Comparison of ENCODE assay signal across 8 mouse cellular contexts in the genomic region with DNA sequence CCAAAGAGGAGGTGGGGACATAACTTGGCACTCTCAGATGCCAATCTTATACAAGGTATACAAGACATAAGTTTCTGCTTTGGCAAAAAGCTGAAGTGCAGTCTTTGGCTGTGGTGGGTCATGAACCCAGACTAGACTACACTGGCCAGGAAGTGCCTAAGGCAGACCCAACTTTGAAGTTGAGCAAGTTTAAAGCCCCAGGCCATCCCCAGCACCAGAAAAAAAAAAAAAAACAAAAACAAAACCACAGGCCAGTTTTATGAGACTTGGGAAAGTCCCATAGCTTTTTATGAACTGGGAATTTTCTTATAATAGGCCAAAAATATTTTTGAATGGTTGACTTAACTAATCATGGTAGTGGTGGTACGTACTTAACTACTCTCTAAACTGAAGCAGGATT. TPM values are rescaled to one million over a fixed set of nuclear protein-coding genes. Genes with fewer than 3 reads are reported as not detected.
DNase-seq lines count a peak whose midpoint lies in the region; ATAC-seq and TF ChIP-seq lines count a peak whose summit lies in the region.

No protein-coding gene starts in this region.

- peak overlapping the region; percentile 99 for H3K4me3 ChIP-seq in kidney, postnatal 0 days (replicated peaks; ENCODE audit: low read depth, low read length)
- H3K4me3 ChIP-seq in embryonic facial prominence, embryonic 10.5 days: peak overlapping the region; percentile 100
- H3K4me3 ChIP-seq in intestine, embryonic 15.5 days (replicated peaks): peak overlapping the region; percentile 94
- H3K4me3 ChIP-seq in myocyte: peak overlapping the region; percentile 44

- TF ChIP-seq POLR2A in myocyte (IDR thresholded peaks at IDR 0.05; ENCODE audit: insufficient read length, low read depth): no peak

- H3K27ac ChIP-seq in kidney, postnatal 0 days: peak overlapping the region; percentile 76; the same call in 1 of the 2 replicates
- H3K27ac ChIP-seq in embryonic facial prominence, embryonic 10.5 days (replicated peaks): peak overlapping the region; percentile 93
- H3K27ac ChIP-seq in intestine, embryonic 15.5 days: peak overlapping the region; percentile 57; the same call in 1 of the 2 replicates

- no peak for TF ChIP-seq CTCF in kidney, postnatal 0 days (IDR thresholded peaks at IDR 0.05; ENCODE audit: low read depth)

- H3K27me3 ChIP-seq in kidney, postnatal 0 days (ENCODE audit: insufficient read depth, low read length): no peaks in the 10 kb centered on the region
- no peaks in the 10 kb centered on the region for H3K27me3 ChIP-seq in embryonic facial prominence, embryonic 10.5 days (replicated peaks; ENCODE audit: low read depth, poor library complexity, severe bottlenecking)
- H3K27me3 ChIP-seq in intestine, embryonic 15.5 days (replicated peaks): no peaks in the 10 kb centered on the region
- H3K27me3 ChIP-seq in myocyte (ENCODE audit: control insufficient read depth, insufficient read depth, insufficient read length): no peaks in the 10 kb centered on the region

- no peaks in the 10 kb centered on the region for H3K9me3 ChIP-seq in kidney, postnatal 0 days (replicated peaks; ENCODE audit: low read length)
- no peaks in the 10 kb centered on the region for H3K9me3 ChIP-seq in embryonic facial prominence, embryonic 10.5 days
- H3K9me3 ChIP-seq in intestine, embryonic 15.5 days: no peaks in the 10 kb centered on the region

- peaks cover 18% of the 10 kb centered on the region for H3K79me2 ChIP-seq in myocyte (ENCODE audit: control insufficient read depth, insufficient read depth)

- peaks cover 11% of the 10 kb centered on the region for H3K4me1 ChIP-seq in kidney, postnatal 0 days (replicated peaks; ENCODE audit: insufficient read depth, low read length)
- H3K4me1 ChIP-seq in embryonic facial prominence, embryonic 10.5 days: peaks cover 19% of the 10 kb centered on the region
- H3K4me1 ChIP-seq in intestine, embryonic 15.5 days (replicated peaks): peaks cover 11% of the 10 kb centered on the region

- peak overlapping the region; percentile 86; the same call in 1 of the 2 replicates for H3K9ac ChIP-seq in kidney, postnatal 0 days (ENCODE audit: low read depth, low read length)
- H3K9ac ChIP-seq in intestine, embryonic 15.5 days: peak overlapping the region; percentile 93; the same call in 1 of the 2 replicates

- H3K36me3 ChIP-seq in kidney, postnatal 0 days (ENCODE audit: insufficient read depth, low read length): peaks cover 23% of the 10 kb centered on the region
- peaks cover 48% of the 10 kb centered on the region for H3K36me3 ChIP-seq in embryonic facial prominence, embryonic 10.5 days (replicated peaks)
- H3K36me3 ChIP-seq in intestine, embryonic 15.5 days: peaks cover 20% of the 10 kb centered on the region
- H3K36me3 ChIP-seq in myocyte (ENCODE audit: control insufficient read depth, insufficient read depth): peaks cover 20% of the 10 kb centered on the region

- peak overlapping the region; percentile 93 for H3K4me2 ChIP-seq in kidney, postnatal 0 days (ENCODE audit: low read length)
- H3K4me2 ChIP-seq in intestine, embryonic 15.5 days (replicated peaks): peak overlapping the region; percentile 91
- H3K4me2 ChIP-seq in myocyte (ENCODE audit: low read depth): peak overlapping the region; percentile 89

- no peak for DNase-seq in kidney, postnatal 0 days (ENCODE audit: low spot score)
- no peak for DNase-seq in kidney, postnatal 4 days
- no peak for DNase-seq in embryonic facial prominence, embryonic 10.5 days (ENCODE audit: low spot score)
- no peak for DNase-seq in cerebellum, postnatal 4 days (ENCODE audit: low spot score in 2 of 2)
- DNase-seq in MN1 (ENCODE audit: low spot score): no peak
- DNase-seq in urinary bladder, postnatal 4 days (ENCODE audit: low spot score in 2 of 2): no peak

- no peak overlapping the region for H3ac ChIP-seq in myocyte (ENCODE audit: control insufficient read depth, insufficient read length)

- ATAC-seq in kidney, postnatal 0 days (replicated peaks; ENCODE audit: low FRiP score, low read depth): no peak
- ATAC-seq in intestine, embryonic 15.5 days: no peak

- WGBS in kidney, postnatal 0 days: 90% methylated on average over 1 of the region's 1 CpGs
- 86% methylated on average over 1 of the region's 1 CpGs for WGBS in embryonic facial prominence, embryonic 10.5 days
- 90% methylated on average over 1 of the region's 1 CpGs for WGBS in intestine, embryonic 15.5 days

TF ChIP-seq in myocyte, 11 proteins besides CTCF, POLR2A, EP300 and RAD21:
- TF ChIP-seq POLR2AphosphoS2 (IDR thresholded peaks at IDR 0.05; ENCODE audit: insufficient read length, low read depth): no peak
- TF ChIP-seq REST (IDR thresholded peaks at IDR 0.05; ENCODE audit: insufficient read depth, insufficient read length): no peak
- TF ChIP-seq E2F4 (IDR thresholded peaks at IDR 0.05; ENCODE audit: insufficient read depth): no peak
- TF ChIP-seq USF1 (IDR thresholded peaks at IDR 0.05; ENCODE audit: low read depth): no peak
- TF ChIP-seq TCF3 (IDR thresholded peaks at IDR 0.05; ENCODE audit: insufficient read length, low read depth): no peak
- TF ChIP-seq MYOD1 (IDR thresholded peaks at IDR 0.05; ENCODE audit: control insufficient read depth in 1 of 3, insufficient read length in 2 of 3, low read depth in 2 of 3): no peak
- TF ChIP-seq TCF12 (IDR thresholded peaks at IDR 0.05; ENCODE audit: insufficient read depth, poor library complexity, severe bottlenecking): no peak
- TF ChIP-seq CEBPB (IDR thresholded peaks at IDR 0.05; ENCODE audit: insufficient read depth, poor library complexity, severe bottlenecking): no peak
- no peak for TF ChIP-seq SRF (IDR thresholded peaks at IDR 0.05; ENCODE audit: control insufficient read depth, insufficient read length, low read depth)
- no peak for TF ChIP-seq MAX (IDR thresholded peaks at IDR 0.05; ENCODE audit: low read depth)
- no peak for TF ChIP-seq MYOG (IDR thresholded peaks at IDR 0.05; ENCODE audit: control insufficient read depth in 1 of 3, insufficient read depth in 1 of 3, insufficient read length in 2 of 3, low read depth in 2 of 3)

RNA-seq across cellular contexts. Expression of a gene that starts 0.7 kb away (rescaled TPM):
- 6.7 and 8.1 TPM in 2 replicates for polyA plus RNA-seq in kidney, postnatal 0 days (2015; fragmentation: Nextera tagmentation; extraction: Ambion mirVana)
- 7.1 and 7.4 TPM in 2 replicates for polyA plus RNA-seq in embryonic facial prominence, embryonic 10.5 days (2016; fragmentation: Nextera tagmentation; extraction: Ambion mirVana)
- polyA plus RNA-seq in intestine, embryonic 15.5 days (2015; fragmentation: Nextera tagmentation; extraction: Ambion mirVana): 7.5 and 8.2 TPM in 2 replicates
- 45.1 TPM for polyA plus RNA-seq in myocyte (2012; fragmentation: generic; extraction: Trizol)

RNA-seq across cellular contexts. Expression of a gene that starts 44.4 kb away (rescaled TPM):
- 32.2 and 32.8 TPM in 2 replicates for polyA plus RNA-seq in kidney, postnatal 0 days (2015; fragmentation: Nextera tagmentation; extraction: Ambion mirVana)
- 33.4 and 36.6 TPM in 2 replicates for polyA plus RNA-seq in embryonic facial prominence, embryonic 10.5 days (2016; fragmentation: Nextera tagmentation; extraction: Ambion mirVana)
- 24.7 and 25.2 TPM in 2 replicates for polyA plus RNA-seq in intestine, embryonic 15.5 days (2015; fragmentation: Nextera tagmentation; extraction: Ambion mirVana)
- 66.6 TPM for polyA plus RNA-seq in myocyte (2012; fragmentation: generic; extraction: Trizol)

Comparison
In these comparisons a context has a peak if more than half of its experiments do, and no peak if none do; other contexts are left out.
1. H3K4me3 ChIP-seq: peak in every context shown above with its lines; median percentile 100 in embryonic facial prominence, embryonic 10.5 days; 99 in kidney, postnatal 0 days; 94 in intestine, embryonic 15.5 days; 44 in myocyte.